Mouse (Mus musculus): ENCODE measurements around the gene Trmt61a.

DNA sequence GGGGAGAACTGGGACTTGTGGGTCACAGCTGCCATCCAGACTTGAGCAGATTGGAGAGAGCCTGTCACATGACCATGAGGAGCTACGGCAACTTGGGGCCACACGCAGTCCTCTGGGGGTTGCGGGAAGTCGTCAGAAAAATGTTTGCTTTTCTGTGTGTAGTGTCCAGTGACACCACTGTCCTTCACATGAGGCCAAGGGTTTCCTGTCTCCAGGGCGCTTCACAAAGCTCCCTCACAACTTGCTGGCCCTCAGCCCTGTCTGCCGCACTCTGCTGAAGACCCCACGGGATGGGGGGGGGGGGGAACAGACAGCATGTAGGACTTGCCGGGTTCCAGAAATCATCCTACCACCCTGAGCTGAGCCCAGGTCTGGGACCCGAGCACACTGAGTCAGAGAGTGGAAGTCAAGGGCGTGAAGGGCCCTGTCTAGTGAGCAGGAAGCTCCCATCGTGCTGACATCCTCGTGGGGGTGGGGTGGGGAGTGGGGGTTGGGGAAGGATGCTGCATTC, 16.4 kb downstream of the Trmt61a start:
- TF ChIP-seq CTCF (IDR thresholded peaks at IDR 0.05; ENCODE audit: low read depth) (no peak), EP300 (optimal IDR thresholded peaks at IDR 0.05) (no peak)

All from stomach, postnatal 0 days (tissue).